Mouse (Mus musculus) liver, embryonic 14.5 days (tissue): ENCODE measurements at regions not wholly inside any gene's neighbourhood (a gene's known extent, or its start where the extent isn't known, plus 50 kb on each side); places are given as distances from the start of the nearest gene placed in this dataset.

ENCODE experiments used
- ATAC-seq: fragments of 200-750 bp; cut with Nextera tagmentation; 2 replicates; pipeline ENCODE4 v1.8.0; 2017; ENCODE audit warnings: moderate number of reproducible peaks, mild to moderate bottlenecking, moderate library complexity; ENCODE audit not compliant: insufficient read depth
- DNase-seq, 3 experiments: peaks; one replicate each; pipeline ENCODE4 v3.0.0-alpha.2; 2012 to 2013; ENCODE audit warnings: low read depth in 3 of 3, low spot score in 3 of 3
- H3K27ac ChIP-seq: fragments of 300-500 bp; sonication (generic); 2 replicates; pipeline ENCODE4 v1.5.1; 2014; ENCODE audit warnings: moderate library complexity, mild to moderate bottlenecking, control low read depth, inconsistent platforms
- H3K27me3 ChIP-seq: fragments of 300-500 bp; sonication (generic); 2 replicates; pipeline ENCODE4 v1.6.1; 2014; ENCODE audit warnings: mild to moderate bottlenecking, low read length, moderate library complexity; ENCODE audit not compliant: control insufficient read depth, insufficient read depth
- H3K36me3 ChIP-seq: fragments of 300-500 bp; sonication (generic); replicated peaks from 2 replicates; pipeline ENCODE4 v1.6.1; 2014; ENCODE audit warnings: low read depth; ENCODE audit not compliant: control insufficient read depth, insufficient read depth
- H3K4me1 ChIP-seq, 2 experiments: fragments of 200-500 bp in 1 of 2; fragments of 300-500 bp in 1 of 2; sonication (generic) in 1 of 2; replicated peaks; 2 replicates each; pipeline ENCODE4 v1.6.1; 2012 to 2014; ENCODE audit warnings: antibody characterized with exemption in 1 of 2, inconsistent platforms in 1 of 2, low read length in 1 of 2; ENCODE audit not compliant: control insufficient read depth in 2 of 2, insufficient read depth in 2 of 2
- H3K4me2 ChIP-seq: fragments of 300-500 bp; sonication (generic); 2 replicates; pipeline ENCODE4 v1.6.1; 2014; ENCODE audit warnings: low read depth, mild to moderate bottlenecking, control low read depth, moderate library complexity
- H3K4me3 ChIP-seq, 2 experiments: fragments of 200-500 bp in 1 of 2; fragments of 300-500 bp in 1 of 2; sonication (generic) in 1 of 2; 2 replicates each; pipeline ENCODE4 v1.5.1; 2012 to 2014; ENCODE audit warnings: low read depth in 2 of 2, low read length in 2 of 2, mild to moderate bottlenecking in 2 of 2, control low read depth in 1 of 2, inconsistent platforms in 1 of 2, moderate library complexity in 1 of 2; ENCODE audit not compliant: insufficient read depth in 1 of 2
- H3K9ac ChIP-seq: fragments of 300-500 bp; sonication (generic); replicated peaks from 2 replicates; pipeline ENCODE4 v1.6.1; 2014; ENCODE audit warnings: mild to moderate bottlenecking, control low read depth, moderate library complexity
- H3K9me3 ChIP-seq: fragments of 300-500 bp; sonication (generic); 2 replicates; pipeline ENCODE4 v1.6.1; 2016; ENCODE audit warnings: low read length, mixed read lengths; ENCODE audit not compliant: control insufficient read depth
- CTCF ChIP-seq: IDR thresholded peaks from 2 replicates; pipeline ENCODE4 v1.5.1; 2016; ENCODE audit warnings: antibody characterized with exemption, low read depth, control low read depth
- EP300 ChIP-seq: IDR thresholded peaks from 2 replicates; pipeline ENCODE4 v1.6.1; 2016; ENCODE audit warnings: antibody characterized with exemption, low read depth
- WGBS: fragments of 180-500 bp; shearing (Covaris S2); extraction: QIAGEN DNeasy Blood & Tissue Kit; methylation state at CpG from one replicate; pipeline ENCODE4 v1.1.7; 2014; ENCODE audit not compliant: insufficient replicate concordance; 5-methylcytosine and 5-hydroxymethylcytosine counted together

- no peak overlapping the region for H3K4me2 ChIP-seq
- H3K4me3 ChIP-seq, result no peak overlapping the region
- WGBS, result 48% methylated on average over 7 of the region's 7 CpGs
- DNase-seq (no peak), ATAC-seq (no peak)
- no peak overlapping the region for H3K9ac ChIP-seq
- no peaks in the 10 kb centered on the region for H3K9me3 ChIP-seq
- TF ChIP-seq EP300, result no peak
- no peak for TF ChIP-seq CTCF
- no peak overlapping the region for H3K27ac ChIP-seq
- no peaks in the 10 kb centered on the region; a peak in 1 of 4 replicates for H3K4me1 ChIP-seq
- no peaks in the 10 kb centered on the region for H3K27me3 ChIP-seq
- H3K36me3 ChIP-seq, result no peaks in the 10 kb centered on the region
These were observed 158.2 kb upstream of the Fmo9 start for GRCm38 (mm10) chr1:166839833-166840232.

GRCm38 (mm10) chr1:166843397-166843877, 157.8 kb upstream of the Fam78b start:
- 7% methylated on average over 11 of the region's 11 CpGs for WGBS
- H3K4me2 ChIP-seq, result no peak overlapping the region
- ATAC-seq, result no peak
- no peaks in the 10 kb centered on the region; a peak in 1 of 4 replicates for H3K4me1 ChIP-seq
- H3K9me3 ChIP-seq, result no peaks in the 10 kb centered on the region
- no peak overlapping the region for H3K9ac ChIP-seq
- H3K36me3 ChIP-seq, result no peaks in the 10 kb centered on the region
- no peaks in the 10 kb centered on the region for H3K27me3 ChIP-seq
- TF ChIP-seq CTCF (no peak), EP300 (no peak)
- no peak overlapping the region for H3K4me3 ChIP-seq
- no peak overlapping the region for H3K27ac ChIP-seq
- DNase-seq, result no peak

- Histone ChIP-seq H3K4me1 (no peaks in the 10 kb centered on the region; a peak in 1 of 4 replicates), H3K36me3 (no peaks in the 10 kb centered on the region), H3K4me3 (no peak overlapping the region), H3K4me2 (no peak overlapping the region), H3K9me3 (no peaks in the 10 kb centered on the region), H3K27me3 (no peaks in the 10 kb centered on the region), H3K27ac (no peak overlapping the region), H3K9ac (no peak overlapping the region)
- no peak for TF ChIP-seq CTCF
- TF ChIP-seq EP300, result no peak
- WGBS, result 69% methylated on average over 5 of the region's 5 CpGs
- no peak for ATAC-seq
- no peak for DNase-seq
These were observed 154.7 kb upstream of the Fam78b start for GRCm38 (mm10) chr1:166846566-166846965.

- H3K36me3 ChIP-seq, result no peaks in the 10 kb centered on the region
- H3K9me3 ChIP-seq, result no peaks in the 10 kb centered on the region
- WGBS, result 61% methylated on average over 6 of the region's 6 CpGs
- no peaks in the 10 kb centered on the region; a peak in 1 of 4 replicates for H3K4me1 ChIP-seq
- no peak overlapping the region for H3K4me2 ChIP-seq
- H3K27me3 ChIP-seq, result no peaks in the 10 kb centered on the region
- TF ChIP-seq EP300 (no peak), CTCF (no peak)
- DNase-seq (no peak), ATAC-seq (no peak)
- H3K9ac ChIP-seq, result no peak overlapping the region
- H3K4me3 ChIP-seq, result no peak overlapping the region
- H3K27ac ChIP-seq, result no peak overlapping the region
These were observed 154.0 kb upstream of the Fam78b start for GRCm38 (mm10) chr1:166847233-166847632.

GRCm38 (mm10) chr1:166848015-166848535, 153.1 kb upstream of the Fam78b start:
- 53% methylated on average over 4 of the region's 4 CpGs for WGBS
- Histone ChIP-seq H3K27ac (no peak overlapping the region), H3K4me2 (no peak overlapping the region), H3K27me3 (no peaks in the 10 kb centered on the region), H3K9ac (no peak overlapping the region), H3K4me1 (no peaks in the 10 kb centered on the region), H3K4me3 (no peak overlapping the region), H3K36me3 (no peaks in the 10 kb centered on the region), H3K9me3 (no peaks in the 10 kb centered on the region)
- ATAC-seq (no peak), DNase-seq (no peak)
- TF ChIP-seq CTCF (no peak), EP300 (no peak)
